Mouse (Mus musculus): ENCODE data around the gene Map4k2. TPM values are rescaled to one million over a fixed set of nuclear protein-coding genes. Genes with fewer than 3 reads are reported as not detected.
A peak's percentile ranks its signal among the peaks of the same experiment; 100 is the strongest.

Map4k2 gene
- total RNA-seq, 2 experiments from 2014 or later = 94.9 to 108 TPM

- Histone ChIP-seq H3K4me3 (no peak overlapping the region), H3K27ac (no peak overlapping the region; the same call in 1 of the 2 replicates)
- no peak for DNase-seq (ENCODE audit: extremely low spot score in 1 of 2, low spot score in 2 of 2)
- intact Hi-C loops (cut with DNase I) = no loop called here
- TF ChIP-seq CTCF (IDR thresholded peaks at IDR 0.05) = no peak
Observed at GRCm38 (mm10) chr19:6351431-6352106, 10.6 kb downstream of the Map4k2 start.

DNA sequence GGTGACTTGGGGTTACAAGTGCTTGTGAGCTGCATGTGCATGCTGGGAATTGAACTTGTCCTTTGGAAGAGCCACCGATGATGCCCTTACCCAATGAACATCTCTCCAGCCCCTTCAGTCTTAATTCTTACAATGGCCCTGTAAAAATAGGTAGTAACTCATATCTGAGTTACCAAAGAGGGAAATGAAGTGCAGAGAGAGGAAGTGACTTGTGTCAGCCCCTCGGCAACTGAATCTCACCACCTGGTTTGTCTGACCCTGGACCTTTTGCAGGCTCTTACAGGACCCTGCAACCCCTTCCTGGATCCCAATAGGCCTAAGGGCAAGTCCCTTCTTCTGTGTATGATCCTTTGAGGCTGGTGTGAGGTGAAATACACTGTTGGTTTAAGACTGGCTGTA is 11.2 kb downstream of the Map4k2 start:
- intact Hi-C loops (cut with DNase I) = no loop called here

GRCm38 (mm10) chr19:6354030-6354429 is 13.1 kb downstream of the Map4k2 start:
- DNase-seq (ENCODE audit: extremely low spot score in 1 of 2, low spot score in 2 of 2) = no peak
- intact Hi-C loops (cut with DNase I) = no loop called here
- Histone ChIP-seq H3K27ac (no peak overlapping the region), H3K4me3 (no peak overlapping the region)
- TF ChIP-seq CTCF (IDR thresholded peaks at IDR 0.05) = no peak

More for the DNA sequence above, 11.2 kb downstream of the Map4k2 start:
- Histone ChIP-seq H3K4me3 (no peak overlapping the region), H3K27ac (no peak overlapping the region)
- no peak for DNase-seq (ENCODE audit: extremely low spot score in 1 of 2, low spot score in 2 of 2)
- no peak for TF ChIP-seq CTCF (IDR thresholded peaks at IDR 0.05)

DNA sequence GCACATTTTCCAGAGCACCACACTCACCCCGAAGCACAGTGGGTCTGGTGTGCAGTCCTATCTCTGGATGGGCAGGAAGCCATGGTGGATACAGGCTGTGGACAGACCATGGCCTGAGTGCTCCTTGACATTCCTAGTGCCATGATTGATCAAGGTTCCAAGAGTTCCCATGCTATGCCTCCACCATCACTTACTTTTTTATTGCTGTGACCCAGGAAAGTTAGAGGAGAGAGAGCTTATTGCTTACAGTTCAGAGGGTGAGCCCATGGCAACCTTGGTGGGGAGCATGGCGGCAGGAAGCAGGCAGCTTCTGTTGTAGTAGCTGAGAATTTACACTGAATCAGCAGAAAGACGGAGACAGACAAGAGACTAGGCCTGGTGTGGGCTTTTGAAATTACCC is 20.4 kb downstream of the Map4k2 start:
- no peak overlapping the region for H3K27ac ChIP-seq
- intact Hi-C loops (cut with DNase I) = no loop called here
- TF ChIP-seq CTCF (IDR thresholded peaks at IDR 0.05) = no peak
- no peak for DNase-seq (ENCODE audit: extremely low spot score in 1 of 2, low spot score in 2 of 2)
- no peak overlapping the region for H3K4me3 ChIP-seq

- TF ChIP-seq CTCF (IDR thresholded peaks at IDR 0.05) = no peak
Observed at GRCm38 (mm10) chr19:6363091-6363410, 22.1 kb downstream of the Map4k2 start.

GRCm38 (mm10) chr19:6363411-6364240 is 22.7 kb downstream of the Map4k2 start, which contains the start of gene Sf1:
TSS of gene Sf1 (plus strand) at chr19:6363690.
- intact Hi-C loops (cut with DNase I) = no loop called here
- H3K27ac ChIP-seq = peak within 1 kb of the TSS; percentile 99
- peak within 1 kb of the TSS; percentile 71 for H3K4me3 ChIP-seq
- TF ChIP-seq CTCF (IDR thresholded peaks at IDR 0.05) = no peak
- peak; percentile 99 to 100 for DNase-seq (ENCODE audit: extremely low spot score in 1 of 2, low spot score in 2 of 2)

More at GRCm38 (mm10) chr19:6363091-6363410, 22.1 kb downstream of the Map4k2 start:
- DNase-seq (ENCODE audit: extremely low spot score in 1 of 2, low spot score in 2 of 2) = peak in 1 of 2 experiments; percentile 13
- intact Hi-C loops (cut with DNase I) = no loop called here
- peak overlapping the region; percentile 71 for H3K4me3 ChIP-seq
- H3K27ac ChIP-seq = peak overlapping the region; percentile 92

DNA sequence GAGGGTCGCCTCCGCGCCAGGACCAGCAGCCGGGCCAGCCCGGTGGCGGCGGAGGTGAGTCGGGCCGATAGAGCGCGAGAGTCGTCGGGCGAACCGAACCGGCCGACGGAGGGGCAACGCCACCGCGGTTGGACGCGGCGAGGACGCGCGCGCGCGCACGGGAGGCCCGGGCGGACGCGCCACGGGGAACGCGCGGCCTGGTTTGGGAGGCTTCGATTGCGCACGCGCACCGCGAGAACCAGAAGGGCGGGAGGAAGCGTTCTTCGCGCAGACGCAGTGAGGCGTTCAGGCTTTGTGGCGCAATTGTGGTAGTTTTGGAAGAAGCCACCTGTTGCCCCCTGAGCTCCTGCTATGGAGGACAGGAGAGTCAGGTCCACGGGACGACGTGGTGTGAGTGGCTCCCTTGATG is 23.4 kb downstream of the Map4k2 start:
- TF ChIP-seq CTCF (IDR thresholded peaks at IDR 0.05) = no peak
- intact Hi-C loops (cut with DNase I) = no loop called here
- H3K27ac ChIP-seq = peak overlapping the region; percentile 99

GRCm38 (mm10) chr19:6364842-6365241 is 23.9 kb downstream of the Map4k2 start:
- Histone ChIP-seq H3K4me3 (peak overlapping the region; percentile 71), H3K27ac (peak overlapping the region; percentile 99; the same call in 1 of the 2 replicates)
- TF ChIP-seq CTCF (IDR thresholded peaks at IDR 0.05) = no peak
- no peak for DNase-seq (ENCODE audit: extremely low spot score in 1 of 2, low spot score in 2 of 2)
- intact Hi-C loops (cut with DNase I) = no loop called here

More for the DNA sequence above, 23.4 kb downstream of the Map4k2 start:
- DNase-seq (ENCODE audit: extremely low spot score in 1 of 2, low spot score in 2 of 2) = peak; percentile 90 to 91
- peak overlapping the region; percentile 71 for H3K4me3 ChIP-seq

GRCm38 (mm10) chr19:6370175-6370574 is 29.2 kb downstream of the Map4k2 start:
- Histone ChIP-seq H3K27ac (no peak overlapping the region), H3K4me3 (no peak overlapping the region)
- intact Hi-C loops (cut with DNase I) = no loop called here
- no peak for TF ChIP-seq CTCF (IDR thresholded peaks at IDR 0.05)
- DNase-seq (ENCODE audit: extremely low spot score in 1 of 2, low spot score in 2 of 2) = no peak

DNA sequence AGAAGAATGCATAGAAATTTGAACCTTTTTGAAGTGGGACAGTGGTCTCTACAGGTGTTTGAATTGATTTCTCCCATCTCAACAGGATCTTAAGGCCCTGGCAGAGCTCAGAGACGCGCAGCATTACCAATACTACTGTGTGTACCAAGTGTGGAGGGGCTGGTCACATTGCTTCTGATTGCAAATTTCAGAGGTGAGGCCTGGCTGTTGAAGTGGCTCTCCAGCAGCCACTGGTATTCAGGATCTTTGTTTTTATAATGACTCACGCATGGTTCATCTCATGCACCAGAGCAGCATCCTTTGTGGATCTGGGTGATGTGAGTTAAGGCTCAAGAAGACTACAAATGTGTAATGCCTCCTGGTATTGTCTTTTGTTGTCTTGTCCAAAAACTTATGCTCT is 31.5 kb downstream of the Map4k2 start:
- DNase-seq (ENCODE audit: extremely low spot score in 1 of 2, low spot score in 2 of 2) = no peak
- intact Hi-C loops (cut with DNase I) = no loop called here
- H3K4me3 ChIP-seq = no peak overlapping the region
- H3K27ac ChIP-seq = no peak overlapping the region
- TF ChIP-seq CTCF (IDR thresholded peaks at IDR 0.05) = no peak

- Histone ChIP-seq H3K4me3 (no peak overlapping the region), H3K27ac (no peak overlapping the region; the same call in 1 of the 2 replicates)
- intact Hi-C loops (cut with DNase I) = no loop called here
- DNase-seq (ENCODE audit: extremely low spot score in 1 of 2, low spot score in 2 of 2) = peak; percentile 62 to 76
- peak; percentile 80 for TF ChIP-seq CTCF (IDR thresholded peaks at IDR 0.05)
Observed at GRCm38 (mm10) chr19:6373539-6374400, 32.8 kb downstream of the Map4k2 start.
